Mouse (Mus musculus) embryonic facial prominence, embryonic 11.5 days (tissue): ENCODE results near the gene Gucy2e. TPM values are rescaled to one million over a fixed set of nuclear protein-coding genes. Genes with fewer than 3 reads are reported as not detected.

Experiments used
- ATAC-seq: fragments of 200-750 bp; cut with Nextera tagmentation; replicated peaks from 2 replicates; pipeline ENCODE4 v1.8.0; 2017; ENCODE audit warnings: low read depth; ENCODE audit not compliant: insufficient number of reproducible peaks, low FRiP score, low TSS enrichment
- DNase-seq: peaks from one replicate; pipeline ENCODE4 v3.0.0-alpha.2; 2015; ENCODE audit warnings: low spot score
- H3K27ac ChIP-seq: fragments of 300-500 bp; sonication (generic); replicated peaks from 2 replicates; pipeline ENCODE4 v1.5.1; 2014; ENCODE audit warnings: mild to moderate bottlenecking, low read depth, low read length, control low read depth
- H3K27me3 ChIP-seq: fragments of 300-500 bp; sonication (generic); 2 replicates; pipeline ENCODE4 v1.6.1; 2014; ENCODE audit warnings: mild to moderate bottlenecking, low read length, moderate library complexity, mixed read lengths; ENCODE audit not compliant: control insufficient read depth, insufficient read depth
- H3K36me3 ChIP-seq: fragments of 300-500 bp; sonication (generic); replicated peaks from 2 replicates; pipeline ENCODE4 v1.6.1; 2014; ENCODE audit warnings: low read depth, mild to moderate bottlenecking, low read length, moderate library complexity, mixed read lengths; ENCODE audit not compliant: control insufficient read depth, insufficient read depth
- H3K4me1 ChIP-seq: fragments of 300-500 bp; sonication (generic); 2 replicates; pipeline ENCODE4 v1.6.1; 2014; ENCODE audit warnings: low read length, mixed read lengths; ENCODE audit not compliant: control insufficient read depth, insufficient read depth
- H3K4me2 ChIP-seq: fragments of 300-500 bp; sonication (generic); 2 replicates; pipeline ENCODE4 v1.6.1; 2014; ENCODE audit warnings: low read depth, mild to moderate bottlenecking, control low read depth, low read length, moderate library complexity
- H3K4me3 ChIP-seq: fragments of 300-500 bp; sonication (generic); 2 replicates; pipeline ENCODE4 v1.5.1; 2014; ENCODE audit warnings: low read depth, low read length, control low read depth
- H3K9ac ChIP-seq: fragments of 300-500 bp; sonication (generic); replicated peaks from 2 replicates; pipeline ENCODE4 v1.6.1; 2014; ENCODE audit warnings: mild to moderate bottlenecking, control low read depth, low read length
- H3K9me3 ChIP-seq: fragments of 300-500 bp; sonication (generic); replicated peaks from 2 replicates; pipeline ENCODE4 v1.6.1; 2016; ENCODE audit warnings: mild to moderate bottlenecking, low read length, inconsistent platforms, mixed read lengths; ENCODE audit not compliant: control insufficient read depth
- WGBS: fragments of 180-500 bp; shearing (Covaris S2); extraction: QIAGEN DNeasy Blood & Tissue Kit; methylation state at CpG from one replicate; pipeline ENCODE4 v1.1.7; 2014; 5-methylcytosine and 5-hydroxymethylcytosine counted together
- polyA plus RNA-seq: library from polyadenylated mRNA; unstranded; fragments of >200 nt; fragmentation: Nextera tagmentation; extraction: Ambion mirVana; gene quantifications from 2 replicates; pipeline ENCODE4 v1.2.1, GENCODE M21; 2014

The Gucy2e gene
- polyA plus RNA-seq, 1 experiment from 2014 or later: not detected

GRCm38 (mm10) chr11:69169313-69169712 lies 67.5 kb downstream of the Gucy2e start:
- Histone ChIP-seq H3K4me1 (no peaks in the 10 kb centered on the region), H3K36me3 (no peaks in the 10 kb centered on the region), H3K9me3 (no peaks in the 10 kb centered on the region), H3K27ac (no peak overlapping the region), H3K4me3 (no peak overlapping the region), H3K4me2 (no peak overlapping the region), H3K27me3 (no peaks in the 10 kb centered on the region), H3K9ac (no peak overlapping the region)
- DNase-seq (no peak), ATAC-seq (no peak)
- 86% methylated on average over 12 of the region's 12 CpGs for WGBS

Other genes starting within 250 kb of the Gucy2e start
- gene Pfas, start 228.6 kb downstream of the Gucy2e start, polyA plus RNA-seq: 34.4 and 34.8 TPM in 2 replicates
- gene Ctc1, start 221.1 kb downstream of the Gucy2e start, polyA plus RNA-seq: 63.2 and 68.3 TPM in 2 replicates
- 162 and 175 TPM in 2 replicates for gene Aurkb, start 191.4 kb downstream of the Gucy2e start, polyA plus RNA-seq
- gene Borcs6, start 177.3 kb downstream of the Gucy2e start, polyA plus RNA-seq: 6.4 and 7.7 TPM in 2 replicates
- 40.4 and 43.1 TPM in 2 replicates for gene Tmem107, start 166.2 kb downstream of the Gucy2e start, polyA plus RNA-seq
- gene Vamp2, start 148.5 kb downstream of the Gucy2e start, polyA plus RNA-seq: 48.8 and 61.9 TPM in 2 replicates
- gene Per1, start 141.8 kb downstream of the Gucy2e start, polyA plus RNA-seq: 5.5 and 6.5 TPM in 2 replicates
- gene Hes7, start 116.6 kb downstream of the Gucy2e start, polyA plus RNA-seq: 0.11 TPM in 1 of 2 replicates, not detected in the other
- gene 9130213A22Rik, start 114.4 kb downstream of the Gucy2e start, polyA plus RNA-seq: not detected in 2 replicates
- 0.25 and 0.88 TPM in 2 replicates for gene Aloxe3, start 111.1 kb downstream of the Gucy2e start, polyA plus RNA-seq
- 0.20 and 0.27 TPM in 2 replicates for gene Alox12b, start 80.0 kb downstream of the Gucy2e start, polyA plus RNA-seq
- gene Alox8, start 39.2 kb downstream of the Gucy2e start, polyA plus RNA-seq: not detected in 2 replicates
- 16.9 and 19.3 TPM in 2 replicates for gene Cntrob, start 86.7 kb upstream of the Gucy2e start, polyA plus RNA-seq
- gene Trappc1, start 86.9 kb upstream of the Gucy2e start, polyA plus RNA-seq: 184 and 204 TPM in 2 replicates
- gene Kcnab3, start 89.2 kb upstream of the Gucy2e start, polyA plus RNA-seq: 0.85 and 2.2 TPM in 2 replicates
- gene Rnf227, start 103.4 kb upstream of the Gucy2e start, polyA plus RNA-seq: 23.7 and 25.2 TPM in 2 replicates
- 48.0 and 52.1 TPM in 2 replicates for gene Chd3, start 132.4 kb upstream of the Gucy2e start, polyA plus RNA-seq
- 123 and 135 TPM in 2 replicates for gene Naa38, start 158.5 kb upstream of the Gucy2e start, polyA plus RNA-seq
- gene Cyb5d1, start 158.6 kb upstream of the Gucy2e start, polyA plus RNA-seq: 33.3 TPM in 2 replicates
- gene Tmem88, start 161.2 kb upstream of the Gucy2e start, polyA plus RNA-seq: 13.6 and 18.1 TPM in 2 replicates
- 25.9 and 26.2 TPM in 2 replicates for gene Kdm6b, start 176.6 kb upstream of the Gucy2e start, polyA plus RNA-seq